Mouse (Mus musculus) testis, adult 2 months (tissue): Measurements from ENCODE around the gene Scube3.

Experiments used
- CTCF ChIP-seq: fragments of 200-500 bp; IDR thresholded peaks from 2 replicates; pipeline ENCODE4 v1.5.1; 2012; ENCODE audit warnings: low read depth, mild to moderate bottlenecking, inconsistent platforms, low read length, moderate library complexity; ENCODE audit not compliant: control insufficient read depth, insufficient read depth, insufficient replicate concordance
- POLR2A ChIP-seq: fragments of 200-500 bp; IDR thresholded peaks from 2 replicates; pipeline ENCODE4 v1.6.1; 2012; ENCODE audit warnings: low read depth, mild to moderate bottlenecking, inconsistent platforms, low read length, moderate library complexity; ENCODE audit not compliant: control insufficient read depth

DNA sequence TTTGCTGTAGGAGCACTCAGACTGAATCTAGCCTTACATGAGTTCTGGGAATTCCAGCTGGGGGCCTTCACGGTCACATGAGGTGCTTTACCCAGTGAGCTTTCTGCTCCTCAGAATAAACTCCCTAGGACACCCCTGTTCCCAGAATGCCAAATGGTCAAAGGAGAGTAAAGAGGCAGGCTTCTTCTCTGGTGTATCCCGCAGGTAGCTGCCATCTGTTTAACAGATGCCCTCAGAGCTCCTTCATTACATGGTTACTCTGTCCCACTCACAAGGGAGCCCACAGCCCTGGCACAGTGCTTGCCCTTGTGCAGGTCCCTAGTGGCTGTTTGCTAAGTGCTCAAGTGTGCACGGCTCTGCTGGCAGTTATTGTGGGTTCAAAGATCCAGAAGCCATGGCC is 6.3 kb downstream of the Scube3 start:
- no peak for TF ChIP-seq POLR2A
- no peak for TF ChIP-seq CTCF
